9 mouse cellular contexts compared by ENCODE assay signal in the genomic region with DNA sequence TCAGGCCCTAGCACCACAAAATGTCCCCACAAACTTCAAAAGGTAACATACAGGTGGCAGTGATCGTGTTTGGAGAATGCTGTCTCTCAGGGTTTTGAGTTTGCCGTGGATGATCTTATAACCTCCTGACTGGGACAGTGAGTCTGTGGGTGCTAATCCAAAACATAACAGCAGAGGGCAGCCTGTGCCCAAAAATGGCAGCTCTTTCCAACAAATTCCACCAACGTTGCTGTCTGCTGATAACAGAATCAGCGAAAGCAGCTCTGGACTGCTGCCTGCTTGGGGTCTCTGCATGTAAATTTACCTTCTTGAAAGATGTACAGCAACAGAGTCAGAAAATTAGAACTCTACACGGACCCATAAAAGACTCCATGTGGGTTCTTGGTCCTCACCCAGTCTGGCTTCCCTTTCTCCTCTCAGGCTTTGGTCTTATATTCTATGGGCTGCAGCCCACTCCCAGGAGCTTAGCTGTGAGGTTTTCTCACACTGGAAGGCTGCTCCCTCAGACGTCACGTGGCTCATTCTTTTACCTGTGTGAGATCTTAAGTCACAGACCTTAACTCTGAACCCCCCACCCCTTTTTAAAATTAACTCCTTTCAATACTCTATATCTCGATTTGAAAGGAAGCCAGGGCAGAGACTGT. TPM values are rescaled to one million over a fixed set of nuclear protein-coding genes. Genes with fewer than 3 reads are reported as not detected.
DNase-seq lines count a peak whose midpoint lies in the region; ATAC-seq lines count a peak whose summit lies in the region.
"Had no signal": no experiment of that assay in that cellular context is flagged by ENCODE, and none has a peak within 500 bp of the region (broad histone marks: within the 10 kb centered on the region; RNA-seq: fewer than 3 reads in every experiment).

No protein-coding gene starts in this region.

- intact Hi-C loops in heart, postnatal 36 days (cut with DNase I): loop anchor here (10.0 kb wide), 1 partner anchor 1870 kb away; no protein-coding TSS in a partner anchor

- no peak overlapping the region for H3K27ac ChIP-seq in embryonic facial prominence, embryonic 14.5 days (replicated peaks; ENCODE audit: low read depth, low read length)
- H3K27ac ChIP-seq: macrophage had no signal

- H3K9ac ChIP-seq in embryonic facial prominence, embryonic 14.5 days (ENCODE audit: low read depth, low read length): no peak overlapping the region

- no peaks in the 10 kb centered on the region for H3K27me3 ChIP-seq in embryonic facial prominence, embryonic 14.5 days (replicated peaks; ENCODE audit: control insufficient read depth, insufficient read depth, low read length)

- ATAC-seq in CD4-positive, CD25-positive, alpha-beta regulatory T cell, adult 4 months: no peak
- no peak for ATAC-seq in embryonic facial prominence, embryonic 14.5 days (ENCODE audit: low read depth)

- H3K4me2 ChIP-seq in embryonic facial prominence, embryonic 14.5 days (ENCODE audit: low read depth, low read length): no peak overlapping the region

- H3K36me3 ChIP-seq in embryonic facial prominence, embryonic 14.5 days (ENCODE audit: control insufficient read depth, insufficient read depth, low read length): no peaks in the 10 kb centered on the region

- peak; percentile 48 for DNase-seq in CD4-positive, CD25-positive, alpha-beta regulatory T cell, adult 2 months (ENCODE audit: low read depth, low spot score)
- DNase-seq in adrenal gland, postnatal 4 days (ENCODE audit: low spot score in 2 of 2): peak; percentile 30 to 48
- peak; percentile 77 for DNase-seq in embryonic facial prominence, embryonic 14.5 days (ENCODE audit: low spot score)
- peak; percentile 39 to 53 for DNase-seq in heart, postnatal 36 days
- DNase-seq in layer of hippocampus, postnatal 10 days (ENCODE audit: low spot score in 2 of 2): peak; percentile 88 to 93
- peak; percentile 68 for DNase-seq in lung, postnatal 36 days
- peak; percentile 44 to 60 for DNase-seq in right cerebral cortex, postnatal 36 days (ENCODE audit: low spot score in 2 of 2)

- no peaks in the 10 kb centered on the region for H3K4me1 ChIP-seq in embryonic facial prominence, embryonic 14.5 days (ENCODE audit: control insufficient read depth, insufficient read depth, low read length)

- no peak overlapping the region for H3K4me3 ChIP-seq in embryonic facial prominence, embryonic 14.5 days (ENCODE audit: low read depth, low read length)

- H3K9me3 ChIP-seq in embryonic facial prominence, embryonic 14.5 days (ENCODE audit: control insufficient read depth, low read length): no peaks in the 10 kb centered on the region

- 21% methylated on average over 8 of the region's 8 CpGs for WGBS in embryonic facial prominence, embryonic 14.5 days

RNA-seq across cellular contexts. Expression of gene Zkscan2, which starts 24.1 kb away (rescaled TPM):
- polyA plus RNA-seq in CD4-positive, CD25-positive, alpha-beta regulatory T cell, adult 4 months (2017; shearing (Covaris generic)): under 1 TPM in 1 of 2 experiments, not detected in 1; 0.04 TPM
- 1 to 10 TPM; 5.5 to 7.1 TPM for total RNA-seq in adrenal gland, postnatal 4 days (2021)
- 3.1 and 3.7 TPM in 2 replicates for polyA plus RNA-seq in embryonic facial prominence, embryonic 14.5 days (2014; fragmentation: Nextera tagmentation; extraction: Ambion mirVana)
- total RNA-seq in heart, postnatal 36 days (2021): under 1 TPM; 0.16 to 0.42 TPM
- 10 to 100 TPM; 23.6 to 27.7 TPM for total RNA-seq in layer of hippocampus, postnatal 10 days (2021)
- polyA plus RNA-seq: macrophage had no signal

Comparison
In these comparisons a context has a peak if more than half of its experiments do, and no peak if none do; other contexts are left out.
1. DNase-seq: peak in every context shown above with its lines; median percentile 90 in layer of hippocampus, postnatal 10 days; 77 in embryonic facial prominence, embryonic 14.5 days; 68 in lung, postnatal 36 days; 52 in right cerebral cortex, postnatal 36 days; 48 in CD4-positive, CD25-positive, alpha-beta regulatory T cell, adult 2 months; 46 in heart, postnatal 36 days; 39 in adrenal gland, postnatal 4 days.
2. RNA of gene Zkscan2, which starts 24.1 kb away (total RNA-seq): 23.6 to 27.7 TPM in layer of hippocampus, postnatal 10 days and 5.5 to 7.1 TPM in adrenal gland, postnatal 4 days; 0.16 to 0.42 TPM in heart, postnatal 36 days; every median in the first group is over 4 times any median in the second.